Mouse (Mus musculus) urinary bladder, postnatal 36 days (tissue): ENCODE results near the gene Sept12.

Source experiments
- DNase-seq, 2 experiments: peaks; one replicate each; pipeline ENCODE4 v3.0.0; 2022; ENCODE audit warnings: low spot score in 2 of 2, mixed read lengths in 1 of 2

Sept12 gene

GRCm38 (mm10) chr16:4938461-4938860, 59.2 kb downstream of the Sept12 start, which contains the start of gene Nudt16l1:
Gene Nudt16l1, plus strand, starts transcription at chr16:4938761.
- DNase-seq = no peak

DNA sequence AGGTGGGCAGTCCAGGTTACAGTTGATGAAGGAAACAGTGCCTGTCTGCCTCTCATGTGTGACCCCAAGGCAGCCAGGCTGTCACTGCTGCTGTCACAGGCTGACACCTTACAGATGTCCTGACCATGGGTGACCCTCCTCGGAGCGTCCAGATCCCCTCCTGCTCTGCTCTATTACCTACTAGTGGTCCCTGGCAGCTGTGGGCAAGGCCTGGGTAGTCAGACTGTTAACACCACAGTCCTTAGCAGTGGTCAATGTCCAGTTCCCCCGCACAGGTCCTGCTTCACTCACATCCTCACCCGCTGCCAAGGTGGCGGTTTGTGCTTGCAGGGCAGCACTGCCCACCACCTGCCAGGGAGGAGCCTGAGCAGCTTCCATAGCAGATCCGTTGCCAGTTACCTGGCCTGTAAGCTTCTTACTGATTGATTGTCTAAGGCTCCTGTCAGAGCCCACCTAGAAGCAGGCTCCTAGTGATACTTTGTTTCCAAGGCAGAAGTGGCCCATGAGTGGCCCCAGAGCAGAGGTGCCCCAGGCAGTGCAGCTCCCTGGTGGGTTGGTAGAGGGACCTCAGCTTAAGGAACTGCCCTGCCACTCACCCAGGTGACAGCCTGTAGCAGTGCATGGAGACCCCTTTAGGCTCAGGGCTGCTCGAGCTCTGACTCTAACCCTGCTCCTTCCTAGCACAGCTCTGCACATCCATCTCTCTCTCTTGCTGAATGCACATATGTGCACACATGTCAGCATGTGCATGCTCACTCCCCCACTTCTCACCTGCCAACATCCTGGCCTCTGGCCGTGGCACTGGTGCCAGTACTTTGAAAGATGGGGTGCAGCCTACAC, 60.1 kb downstream of the Sept12 start:
- no peak for DNase-seq
